Mouse (Mus musculus): ENCODE measurements around the gene Mcemp1.

- TF ChIP-seq CHD2 (IDR thresholded peaks at IDR 0.05; ENCODE audit: low read depth, low read length) (no peak), ZNF384 (IDR thresholded peaks at IDR 0.05; ENCODE audit: low read depth, low read length) (no peak)
Measured at GRCm38 (mm10) chr8:3683408-3684176, 18.0 kb downstream of the Mcemp1 start.

Data from ES-E14 (cell line).